10 mouse cellular contexts compared by ENCODE assay signal in genomic region chr8:88293590-88294356, GRCm38 (mm10). TPM values are rescaled to one million over a fixed set of nuclear protein-coding genes. Genes with fewer than 3 reads are reported as not detected.
A peak's percentile ranks its signal among the peaks of the same experiment; 100 is the strongest.
DNase-seq lines count a peak whose midpoint lies in the region; ATAC-seq lines count a peak whose summit lies in the region.
"Had no signal": no experiment of that assay in that cellular context is flagged by ENCODE, and none has a peak within 500 bp of the region (broad histone marks: within the 10 kb centered on the region; RNA-seq: fewer than 3 reads in every experiment).

No protein-coding gene starts in this region.

- no peak overlapping the region for H3K4me2 ChIP-seq in hindbrain, embryonic 14.5 days (replicated peaks)
- H3K4me2 ChIP-seq: midbrain, embryonic 12.5 days had no signal

- H3K9ac ChIP-seq in hindbrain, embryonic 14.5 days: no peak overlapping the region
- H3K9ac ChIP-seq: midbrain, embryonic 12.5 days had no signal

- peak; percentile 39 for ATAC-seq in inflammation-experienced regulatory T-cells, adult 6 months
- peak; percentile 50 for ATAC-seq in megakaryocyte progenitor cell, adult 5-6 weeks (replicated peaks; ENCODE audit: poor library complexity)
- ATAC-seq in hindbrain, embryonic 14.5 days (ENCODE audit: low FRiP score): no peak
- ATAC-seq: hindbrain, postnatal 0 days had no signal

- peak; percentile 93 for DNase-seq in 416B (ENCODE audit: low read depth)
- peak; percentile 75 for DNase-seq in CD4-positive helper T cell, adult 2 months (ENCODE audit: low read depth, low spot score)
- no peak for DNase-seq in hindbrain, embryonic 14.5 days (ENCODE audit: low spot score)
- DNase-seq in cerebellum, adult 9-10 months: no peak
- no peak for DNase-seq in right cerebral cortex, postnatal 36 days (ENCODE audit: low spot score in 2 of 2)
- no peak for DNase-seq in embryo, embryonic 11 days

- no peaks in the 10 kb centered on the region for H3K9me3 ChIP-seq in hindbrain, embryonic 14.5 days (ENCODE audit: control insufficient read depth, low read length)
- H3K9me3 ChIP-seq: midbrain, embryonic 12.5 days had no signal

- H3K4me1 ChIP-seq in hindbrain, embryonic 14.5 days (replicated peaks; ENCODE audit: control insufficient read depth, insufficient read depth, low read length): no peaks in the 10 kb centered on the region

- H3K36me3 ChIP-seq in hindbrain, embryonic 14.5 days (replicated peaks; ENCODE audit: control insufficient read depth, insufficient read depth): no peaks in the 10 kb centered on the region
- H3K36me3 ChIP-seq: midbrain, embryonic 12.5 days had no signal

- no peak overlapping the region for H3K27ac ChIP-seq in hindbrain, embryonic 14.5 days
- H3K27ac ChIP-seq: hindbrain, postnatal 0 days; midbrain, embryonic 12.5 days had no signal

- 91% methylated on average over 9 of the region's 9 CpGs for WGBS in hindbrain, embryonic 14.5 days

- H3K4me3 ChIP-seq in hindbrain, embryonic 14.5 days (replicated peaks; ENCODE audit: low read length): no peak overlapping the region
- H3K4me3 ChIP-seq: midbrain, embryonic 12.5 days had no signal

- H3K27me3 ChIP-seq in hindbrain, embryonic 14.5 days (ENCODE audit: control insufficient read depth, insufficient read depth, low read length): no peaks in the 10 kb centered on the region
- H3K27me3 ChIP-seq: midbrain, embryonic 12.5 days had no signal

RNA-seq across cellular contexts. Expression of gene Adcy7, which starts 21.6 kb away (rescaled TPM):
- polyA plus RNA-seq in inflammation-experienced regulatory T-cells, adult 6 months (2017; shearing (Covaris generic)): 100 to 1,000 TPM in 1 of 3 experiments, 10 to 100 TPM in 2; 93.6 to 134 (median 97.2) TPM
- total RNA-seq in megakaryocyte progenitor cell, adult 5-6 weeks (2015): 25.5 and 27.8 TPM in 2 replicates
- 40.6 and 41.6 TPM in 2 replicates for total RNA-seq in megakaryocyte progenitor cell, adult 5-6 weeks (2017)
- 4.9 and 6.3 TPM in 2 replicates for polyA plus RNA-seq in hindbrain, embryonic 14.5 days (2014; fragmentation: Nextera tagmentation; extraction: Ambion mirVana)

Comparison
In these comparisons a context has a peak if more than half of its experiments do, and no peak if none do; other contexts are left out.
1. DNase-seq: peak in 416B (single experiment) and CD4-positive helper T cell, adult 2 months (single experiment); none in hindbrain, embryonic 14.5 days (single experiment), cerebellum, adult 9-10 months (single experiment), right cerebral cortex, postnatal 36 days (0 of 2) and embryo, embryonic 11 days (single experiment).
2. RNA of gene Adcy7, which starts 21.6 kb away (polyA plus RNA-seq): 93.6 to 134 TPM in inflammation-experienced regulatory T-cells, adult 6 months; 4.9 to 6.3 TPM in hindbrain, embryonic 14.5 days; every median in the first group is over 10 times any median in the second.